Mouse (Mus musculus): Measurements from ENCODE around the gene Dhcr7. TPM values are rescaled to one million over a fixed set of nuclear protein-coding genes. Genes with fewer than 3 reads are reported as not detected.

Gene Dhcr7
- polyA plus RNA-seq (2015; fragmentation: Nextera tagmentation; extraction: Ambion mirVana): 71.6 and 73.6 TPM in 2 replicates

GRCm38 (mm10) chr7:143822375-143823265, at the start of gene Dhcr7, which contains the start of gene Nadsyn1:
TSS of gene Dhcr7 (plus strand) at chr7:143823145.
TSS of gene Nadsyn1 (minus strand) at chr7:143822849.
- peaks cover 14% of the 10 kb centered on the region for H3K4me1 ChIP-seq
- H3K4me3 ChIP-seq: peak within 1 kb of the TSS; percentile 55
- H3K27ac ChIP-seq: peak within 1 kb of the TSS; percentile 82
- no peaks in the 10 kb centered on the region for H3K36me3 ChIP-seq (replicated peaks)
- H3K4me2 ChIP-seq: peak within 1 kb of the TSS; percentile 68
- no peaks in the 10 kb centered on the region for H3K27me3 ChIP-seq (replicated peaks)
- ATAC-seq (replicated peaks): peak; percentile 96
- no peaks in the 10 kb centered on the region for H3K9me3 ChIP-seq
- peak within 1 kb of the TSS; percentile 58 for H3K9ac ChIP-seq
- WGBS: under 1% methylated on average over 40 of the region's 40 CpGs

GRCm38 (mm10) chr7:143776137-143776536, 46.8 kb upstream of the Dhcr7 start:
- no peak overlapping the region for H3K4me2 ChIP-seq
- H3K4me3 ChIP-seq: no peak overlapping the region
- no peak overlapping the region for H3K27ac ChIP-seq
- H3K9me3 ChIP-seq: no peaks in the 10 kb centered on the region
- no peaks in the 10 kb centered on the region for H3K4me1 ChIP-seq
- no peak overlapping the region for H3K9ac ChIP-seq
- no peaks in the 10 kb centered on the region for H3K36me3 ChIP-seq (replicated peaks)
- no peak for ATAC-seq (replicated peaks)
- no peaks in the 10 kb centered on the region for H3K27me3 ChIP-seq (replicated peaks)
- WGBS: 34% methylated on average over 3 of the region's 3 CpGs

GRCm38 (mm10) chr7:143777375-143777774, 45.6 kb upstream of the Dhcr7 start:
- H3K4me3 ChIP-seq: no peak overlapping the region
- no peaks in the 10 kb centered on the region for H3K36me3 ChIP-seq (replicated peaks)
- no peak overlapping the region for H3K9ac ChIP-seq
- no peaks in the 10 kb centered on the region for H3K4me1 ChIP-seq
- WGBS: 71% methylated on average over 2 of the region's 2 CpGs
- no peaks in the 10 kb centered on the region for H3K9me3 ChIP-seq
- no peaks in the 10 kb centered on the region for H3K27me3 ChIP-seq (replicated peaks)
- no peak for ATAC-seq (replicated peaks)
- H3K27ac ChIP-seq: no peak overlapping the region
- H3K4me2 ChIP-seq: no peak overlapping the region

GRCm38 (mm10) chr7:143783378-143783995, 39.5 kb upstream of the Dhcr7 start:
- Histone ChIP-seq H3K4me2 (peak overlapping the region; percentile 72), H3K4me1 (peaks cover 19% of the 10 kb centered on the region), H3K4me3 (peak overlapping the region; percentile 54), H3K9ac (peak overlapping the region; percentile 53), H3K27me3 (replicated peaks) (no peaks in the 10 kb centered on the region), H3K27ac (peak overlapping the region; percentile 74), H3K36me3 (replicated peaks) (no peaks in the 10 kb centered on the region), H3K9me3 (no peaks in the 10 kb centered on the region)
- peak; percentile 69 for ATAC-seq (replicated peaks)
- WGBS: 16% methylated on average over 6 of the region's 6 CpGs

- Histone ChIP-seq H3K4me1 (peaks cover 19% of the 10 kb centered on the region), H3K27ac (peak within 1 kb of the TSS; percentile 74), H3K9ac (peak within 1 kb of the TSS; percentile 53), H3K4me2 (peak within 1 kb of the TSS; percentile 72), H3K4me3 (peak within 1 kb of the TSS; percentile 54), H3K27me3 (replicated peaks) (no peaks in the 10 kb centered on the region), H3K36me3 (replicated peaks) (no peaks in the 10 kb centered on the region), H3K9me3 (no peaks in the 10 kb centered on the region)
- ATAC-seq (replicated peaks): peak; percentile 90
- 4% methylated on average over 21 of the region's 21 CpGs for WGBS
Measured at GRCm38 (mm10) chr7:143783996-143784829, 38.7 kb upstream of the Dhcr7 start, which contains the start of gene Mrgpre. TSS of gene Mrgpre (minus strand) at chr7:143784500.

GRCm38 (mm10) chr7:143792336-143792985, 30.5 kb upstream of the Dhcr7 start:
- WGBS: 81% methylated on average over 6 of the region's 6 CpGs
- H3K36me3 ChIP-seq (replicated peaks): 0 out of 2 replicates have a peak, but pooled peaks cover 16% of the 10 kb centered on the region
- no peaks in the 10 kb centered on the region for H3K9me3 ChIP-seq
- H3K4me2 ChIP-seq: no peak overlapping the region
- ATAC-seq (replicated peaks): no peak
- no peak overlapping the region for H3K4me3 ChIP-seq
- no peaks in the 10 kb centered on the region for H3K4me1 ChIP-seq
- no peak overlapping the region for H3K9ac ChIP-seq
- H3K27me3 ChIP-seq (replicated peaks): no peaks in the 10 kb centered on the region
- H3K27ac ChIP-seq: no peak overlapping the region

GRCm38 (mm10) chr7:143793121-143793520, 29.8 kb upstream of the Dhcr7 start:
- 52% methylated on average over 4 of the region's 4 CpGs for WGBS
- no peak overlapping the region for H3K27ac ChIP-seq
- no peak for ATAC-seq (replicated peaks)

GRCm38 (mm10) chr7:143798783-143799182, 24.2 kb upstream of the Dhcr7 start:
- no peak overlapping the region for H3K27ac ChIP-seq
- WGBS: 91% methylated on average over 4 of the region's 4 CpGs
- no peak overlapping the region for H3K4me3 ChIP-seq
- H3K4me1 ChIP-seq: no peaks in the 10 kb centered on the region
- no peaks in the 10 kb centered on the region for H3K9me3 ChIP-seq
- H3K4me2 ChIP-seq: no peak overlapping the region
- H3K9ac ChIP-seq: no peak overlapping the region
- no peaks in the 10 kb centered on the region for H3K27me3 ChIP-seq (replicated peaks)
- no peak for ATAC-seq (replicated peaks)
- peaks cover 26% of the 10 kb centered on the region; the same call in 1 of the 2 replicates for H3K36me3 ChIP-seq (replicated peaks)

More at GRCm38 (mm10) chr7:143793121-143793520, 29.8 kb upstream of the Dhcr7 start:
- H3K4me3 ChIP-seq: no peak overlapping the region
- no peaks in the 10 kb centered on the region for H3K4me1 ChIP-seq
- H3K9ac ChIP-seq: no peak overlapping the region
- no peak overlapping the region for H3K4me2 ChIP-seq
- peaks cover 22% of the 10 kb centered on the region; the same call in 1 of the 2 replicates for H3K36me3 ChIP-seq (replicated peaks)
- no peaks in the 10 kb centered on the region for H3K9me3 ChIP-seq
- no peaks in the 10 kb centered on the region for H3K27me3 ChIP-seq (replicated peaks)

GRCm38 (mm10) chr7:143800770-143801169, 22.2 kb upstream of the Dhcr7 start:
- H3K4me3 ChIP-seq: no peak overlapping the region
- no peaks in the 10 kb centered on the region for H3K9me3 ChIP-seq
- 90% methylated on average over 1 of the region's 1 CpGs for WGBS
- H3K36me3 ChIP-seq (replicated peaks): peaks cover 23% of the 10 kb centered on the region; the same call in 1 of the 2 replicates
- no peaks in the 10 kb centered on the region for H3K27me3 ChIP-seq (replicated peaks)
- H3K9ac ChIP-seq: no peak overlapping the region
- no peak overlapping the region for H3K27ac ChIP-seq
- no peaks in the 10 kb centered on the region for H3K4me1 ChIP-seq
- ATAC-seq (replicated peaks): no peak
- H3K4me2 ChIP-seq: no peak overlapping the region

- Histone ChIP-seq H3K27ac (no peak overlapping the region), H3K4me3 (no peak overlapping the region), H3K36me3 (replicated peaks) (peaks cover 24% of the 10 kb centered on the region; the same call in 1 of the 2 replicates), H3K27me3 (replicated peaks) (no peaks in the 10 kb centered on the region), H3K9ac (no peak overlapping the region), H3K4me1 (no peaks in the 10 kb centered on the region), H3K9me3 (no peaks in the 10 kb centered on the region), H3K4me2 (no peak overlapping the region)
- 87% methylated on average over 8 of the region's 8 CpGs for WGBS
- ATAC-seq (replicated peaks): no peak
Measured at GRCm38 (mm10) chr7:143801195-143802065, 21.5 kb upstream of the Dhcr7 start.

Data from midbrain, embryonic 15.5 days (tissue).